Mouse (Mus musculus): ENCODE results near the gene Prss53. TPM values are rescaled to one million over a fixed set of nuclear protein-coding genes. Genes with fewer than 3 reads are reported as not detected.

The Prss53 gene
- 0.95 and 1.4 TPM in 2 replicates for polyA plus RNA-seq (2014; fragmentation: Nextera tagmentation; extraction: Ambion mirVana)

DNA sequence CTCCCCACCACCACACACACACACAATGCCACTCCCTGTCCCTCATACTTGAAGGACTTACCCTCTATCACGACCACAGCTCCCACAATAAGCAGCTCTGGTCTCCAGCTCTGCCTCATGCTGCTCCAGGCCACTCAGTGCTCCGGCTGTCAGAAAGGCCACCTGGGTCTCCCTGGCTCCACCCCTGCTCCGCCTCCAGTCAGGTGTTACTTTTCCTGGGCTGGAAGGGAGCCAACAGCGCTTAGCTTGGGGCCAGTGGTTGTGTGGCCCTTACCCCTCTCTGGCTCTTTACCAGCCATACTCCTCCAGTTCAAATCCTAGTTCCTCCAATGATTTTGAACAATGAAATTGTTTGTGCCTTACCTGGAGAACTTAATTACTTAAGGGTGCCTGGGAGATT, at the start of gene Prss53:
Gene Prss53 (minus strand): TSS at position 173 of the 400 bp plus-strand sequence.
- Histone ChIP-seq H3K36me3 (ENCODE audit: control insufficient read depth, insufficient read depth, low read length) (peaks cover 40% of the 10 kb centered on the region), H3K27me3 (ENCODE audit: control insufficient read depth, insufficient read depth, low read length) (no peaks in the 10 kb centered on the region), H3K4me1 (ENCODE audit: control insufficient read depth, insufficient read depth, low read length) (peaks cover 6% of the 10 kb centered on the region), H3K27ac (ENCODE audit: low read length) (no peak within 1 kb of the TSS), H3K4me3 (ENCODE audit: low read depth, low read length) (no peak within 1 kb of the TSS), H3K9me3 (ENCODE audit: control insufficient read depth, low read depth, low read length) (no peaks in the 10 kb centered on the region), H3K9ac (replicated peaks; ENCODE audit: low read depth, low read length) (no peak within 1 kb of the TSS), H3K4me2 (replicated peaks; ENCODE audit: low read depth, low read length) (no peak within 1 kb of the TSS)
- no peak for ATAC-seq (ENCODE audit: insufficient number of reproducible peaks, insufficient read depth, low FRiP score, low read depth)
- 23% methylated on average over 4 of the region's 4 CpGs for WGBS

DNA sequence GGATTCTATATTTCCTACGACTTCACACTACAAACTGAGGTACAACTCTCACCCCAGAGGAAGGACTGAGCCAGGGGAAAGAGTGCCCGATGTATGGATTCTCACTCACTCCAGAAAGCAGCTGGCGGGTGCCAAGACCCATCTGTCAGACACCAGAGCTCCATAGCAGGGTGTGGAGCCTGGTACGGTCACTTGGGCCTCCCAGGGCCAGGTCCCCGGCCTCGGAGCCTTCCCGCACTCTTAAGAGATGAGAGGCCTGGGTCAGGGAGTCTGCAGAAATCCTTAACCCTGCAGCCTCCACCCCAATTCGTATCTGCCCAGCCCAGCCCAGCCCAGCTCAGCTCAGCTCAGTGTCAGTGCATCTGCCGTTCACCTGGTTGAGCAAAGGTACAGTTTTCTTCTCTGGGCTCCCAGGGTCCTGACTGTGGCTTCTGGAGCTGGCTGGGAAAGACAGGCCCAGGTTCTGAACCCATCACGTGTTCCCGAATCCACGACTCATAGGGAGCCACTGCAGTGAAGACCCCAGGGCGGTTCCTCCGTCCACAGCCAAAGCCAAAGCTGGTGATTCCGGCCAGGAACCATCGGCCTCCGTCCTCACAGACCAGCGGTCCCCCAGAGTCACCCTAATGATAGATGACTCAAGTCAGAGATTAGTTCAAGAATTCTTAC, 45.6 kb upstream of the Prss53 start:
- Histone ChIP-seq H3K27me3 (ENCODE audit: control insufficient read depth, insufficient read depth, low read length) (no peaks in the 10 kb centered on the region), H3K27ac (ENCODE audit: low read length) (no peak overlapping the region), H3K4me2 (replicated peaks; ENCODE audit: low read depth, low read length) (peak overlapping the region; percentile 97), H3K9ac (replicated peaks; ENCODE audit: low read depth, low read length) (peak overlapping the region; percentile 69), H3K9me3 (ENCODE audit: control insufficient read depth, low read depth, low read length) (no peaks in the 10 kb centered on the region), H3K4me1 (ENCODE audit: control insufficient read depth, insufficient read depth, low read length) (peaks cover 26% of the 10 kb centered on the region), H3K36me3 (ENCODE audit: control insufficient read depth, insufficient read depth, low read length) (no peaks in the 10 kb centered on the region), H3K4me3 (ENCODE audit: low read depth, low read length) (peak overlapping the region; percentile 63)
- ATAC-seq (ENCODE audit: insufficient number of reproducible peaks, insufficient read depth, low FRiP score, low read depth): no peak
- 52% methylated on average over 18 of the region's 18 CpGs for WGBS

- ATAC-seq (ENCODE audit: insufficient number of reproducible peaks, insufficient read depth, low FRiP score, low read depth): peak; percentile 2; the same call in 1 of the 2 replicates
- peaks cover 29% of the 10 kb centered on the region for H3K4me1 ChIP-seq (ENCODE audit: control insufficient read depth, insufficient read depth, low read length)
- peak overlapping the region; percentile 63 for H3K4me3 ChIP-seq (ENCODE audit: low read depth, low read length)
- H3K27me3 ChIP-seq (ENCODE audit: control insufficient read depth, insufficient read depth, low read length): no peaks in the 10 kb centered on the region
- H3K9me3 ChIP-seq (ENCODE audit: control insufficient read depth, low read depth, low read length): no peaks in the 10 kb centered on the region
- H3K4me2 ChIP-seq (replicated peaks; ENCODE audit: low read depth, low read length): peak overlapping the region; percentile 97
- WGBS: 1% methylated on average over 38 of the region's 38 CpGs
- H3K36me3 ChIP-seq (ENCODE audit: control insufficient read depth, insufficient read depth, low read length): no peaks in the 10 kb centered on the region
- H3K27ac ChIP-seq (ENCODE audit: low read length): peak overlapping the region; percentile 83
- H3K9ac ChIP-seq (replicated peaks; ENCODE audit: low read depth, low read length): peak overlapping the region; percentile 69
Observed at GRCm38 (mm10) chr7:127935748-127936159, 45.0 kb upstream of the Prss53 start.

GRCm38 (mm10) chr7:127935028-127935722, 44.4 kb upstream of the Prss53 start:
- Histone ChIP-seq H3K4me1 (ENCODE audit: control insufficient read depth, insufficient read depth, low read length) (peaks cover 29% of the 10 kb centered on the region), H3K4me2 (replicated peaks; ENCODE audit: low read depth, low read length) (peak overlapping the region; percentile 97), H3K36me3 (ENCODE audit: control insufficient read depth, insufficient read depth, low read length) (no peaks in the 10 kb centered on the region), H3K9me3 (ENCODE audit: control insufficient read depth, low read depth, low read length) (no peaks in the 10 kb centered on the region), H3K4me3 (ENCODE audit: low read depth, low read length) (peak overlapping the region; percentile 63), H3K9ac (replicated peaks; ENCODE audit: low read depth, low read length) (peak overlapping the region; percentile 69), H3K27me3 (ENCODE audit: control insufficient read depth, insufficient read depth, low read length) (no peaks in the 10 kb centered on the region), H3K27ac (ENCODE audit: low read length) (peak overlapping the region; percentile 83; the same call in 1 of the 2 replicates)
- WGBS: 6% methylated on average over 32 of the region's 32 CpGs
- ATAC-seq (ENCODE audit: insufficient number of reproducible peaks, insufficient read depth, low FRiP score, low read depth): peak; percentile 92

- no peak for ATAC-seq (ENCODE audit: insufficient number of reproducible peaks, insufficient read depth, low FRiP score, low read depth)
- Histone ChIP-seq H3K27ac (ENCODE audit: low read length) (no peak overlapping the region), H3K4me2 (replicated peaks; ENCODE audit: low read depth, low read length) (no peak overlapping the region)
Observed at GRCm38 (mm10) chr7:127934075-127934474, 43.3 kb upstream of the Prss53 start.

DNA sequence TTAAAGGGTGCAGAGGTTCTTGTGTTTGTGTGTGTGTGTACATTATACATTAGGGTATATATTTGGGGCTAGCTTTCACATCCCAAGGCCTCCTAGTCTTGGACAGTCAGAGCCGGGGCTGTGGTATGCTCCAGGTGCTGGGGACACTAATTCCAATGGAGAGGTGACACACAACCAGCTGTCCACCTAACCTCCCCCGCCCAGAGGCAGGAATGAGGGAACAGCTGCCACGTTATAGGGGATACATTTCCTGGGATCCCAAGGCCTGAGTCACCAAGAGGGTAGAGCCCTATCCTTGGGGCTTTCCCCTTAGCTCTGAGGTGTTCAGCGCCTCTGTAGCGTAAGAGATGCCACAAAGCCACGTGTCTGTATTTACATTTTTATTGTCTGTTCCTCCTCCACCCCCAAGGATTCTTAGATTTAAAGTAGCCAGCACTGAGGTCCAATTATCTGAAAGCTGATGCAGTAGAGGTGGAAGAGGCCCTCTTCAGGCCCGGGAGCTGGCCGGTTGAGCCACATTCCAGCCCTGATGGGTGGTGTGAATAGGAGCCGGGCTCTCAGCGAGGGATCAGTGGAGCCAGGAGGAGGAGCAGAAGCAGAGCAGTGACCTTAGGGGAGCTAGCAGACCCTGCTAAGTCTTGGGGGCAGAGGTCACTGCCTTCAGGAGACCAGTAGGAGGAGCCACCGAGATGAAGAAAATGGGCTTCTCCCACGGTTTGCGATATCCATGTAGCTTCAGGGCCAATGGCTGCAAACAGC, 41.7 kb upstream of the Prss53 start:
- Histone ChIP-seq H3K27me3 (ENCODE audit: control insufficient read depth, insufficient read depth, low read length) (no peaks in the 10 kb centered on the region), H3K36me3 (ENCODE audit: control insufficient read depth, insufficient read depth, low read length) (no peaks in the 10 kb centered on the region), H3K4me3 (ENCODE audit: low read depth, low read length) (no peak overlapping the region), H3K9me3 (ENCODE audit: control insufficient read depth, low read depth, low read length) (no peaks in the 10 kb centered on the region), H3K27ac (ENCODE audit: low read length) (peak overlapping the region; percentile 92), H3K4me2 (replicated peaks; ENCODE audit: low read depth, low read length) (peak overlapping the region; percentile 30), H3K9ac (replicated peaks; ENCODE audit: low read depth, low read length) (no peak overlapping the region), H3K4me1 (ENCODE audit: control insufficient read depth, insufficient read depth, low read length) (peaks cover 29% of the 10 kb centered on the region)
- ATAC-seq (ENCODE audit: insufficient number of reproducible peaks, insufficient read depth, low FRiP score, low read depth): no peak; the same call in 1 of the 2 replicates
- WGBS: 21% methylated on average over 13 of the region's 13 CpGs

More at GRCm38 (mm10) chr7:127934075-127934474, 43.3 kb upstream of the Prss53 start:
- no peak overlapping the region for H3K4me3 ChIP-seq (ENCODE audit: low read depth, low read length)
- no peak overlapping the region for H3K9ac ChIP-seq (replicated peaks; ENCODE audit: low read depth, low read length)
- no peaks in the 10 kb centered on the region for H3K27me3 ChIP-seq (ENCODE audit: control insufficient read depth, insufficient read depth, low read length)
- H3K36me3 ChIP-seq (ENCODE audit: control insufficient read depth, insufficient read depth, low read length): no peaks in the 10 kb centered on the region
- WGBS: 83% methylated on average over 5 of the region's 5 CpGs
- peaks cover 29% of the 10 kb centered on the region for H3K4me1 ChIP-seq (ENCODE audit: control insufficient read depth, insufficient read depth, low read length)
- H3K9me3 ChIP-seq (ENCODE audit: control insufficient read depth, low read depth, low read length): no peaks in the 10 kb centered on the region

- Histone ChIP-seq H3K27me3 (ENCODE audit: control insufficient read depth, insufficient read depth, low read length) (no peaks in the 10 kb centered on the region), H3K4me1 (ENCODE audit: control insufficient read depth, insufficient read depth, low read length) (peaks cover 29% of the 10 kb centered on the region), H3K36me3 (ENCODE audit: control insufficient read depth, insufficient read depth, low read length) (no peaks in the 10 kb centered on the region; the same call in 1 of the 2 replicates), H3K4me3 (ENCODE audit: low read depth, low read length) (no peak overlapping the region), H3K9ac (replicated peaks; ENCODE audit: low read depth, low read length) (no peak overlapping the region; the same call in 1 of the 2 replicates), H3K27ac (ENCODE audit: low read length) (peak overlapping the region; percentile 92), H3K9me3 (ENCODE audit: control insufficient read depth, low read depth, low read length) (no peaks in the 10 kb centered on the region), H3K4me2 (replicated peaks; ENCODE audit: low read depth, low read length) (peak overlapping the region; percentile 30)
- peak; percentile 28 for ATAC-seq (ENCODE audit: insufficient number of reproducible peaks, insufficient read depth, low FRiP score, low read depth)
- WGBS: 22% methylated on average over 13 of the region's 13 CpGs
Observed at GRCm38 (mm10) chr7:127931351-127932135, 40.8 kb upstream of the Prss53 start.

Measured in stomach, embryonic 14.5 days (tissue).